Mouse (Mus musculus): ENCODE measurements at regions not wholly inside any gene's neighbourhood (a gene's known extent, or its start where the extent isn't known, plus 50 kb on each side); places are given as distances from the start of the nearest gene placed in this dataset.

GRCm38 (mm10) chr13:99760646-99761045 lies 140.2 kb downstream of the Cartpt start:
- TF ChIP-seq CTCF (IDR thresholded peaks at IDR 0.05; ENCODE audit: extremely low read depth, insufficient read depth, low read length) (no peak), POLR2A (IDR thresholded peaks at IDR 0.05; ENCODE audit: extremely low read depth, insufficient read depth, low read length) (no peak)

Measured in cortical plate, adult 2 months (tissue).